Mouse (Mus musculus) thymus, adult 2 months (tissue): ENCODE measurements around the gene Prkrip1. TPM values are rescaled to one million over a fixed set of nuclear protein-coding genes. Genes with fewer than 3 reads are reported as not detected.
A peak's percentile ranks its signal among the peaks of the same experiment; 100 is the strongest.

Experiments
- DNase-seq: peaks from one replicate; pipeline ENCODE4 v3.0.0; 2021
- H3K27ac ChIP-seq: fragments of 200-500 bp; 2 replicates; pipeline ENCODE4 v1.5.1; 2012; ENCODE audit warnings: low read length, control low read depth; ENCODE audit not compliant: control insufficient read depth, insufficient read depth
- H3K27me3 ChIP-seq: fragments of 200-500 bp; 2 replicates; pipeline ENCODE4 v1.6.1; 2012; ENCODE audit warnings: mild to moderate bottlenecking, low read length, moderate library complexity, mixed read lengths; ENCODE audit not compliant: control insufficient read depth, insufficient read depth
- H3K36me3 ChIP-seq: fragments of 200-500 bp; 2 replicates; pipeline ENCODE4 v1.6.1; 2012; ENCODE audit warnings: mild to moderate bottlenecking, low read length, moderate library complexity; ENCODE audit not compliant: control insufficient read depth, insufficient read depth
- H3K4me1 ChIP-seq: fragments of 200-500 bp; replicated peaks from 2 replicates; pipeline ENCODE4 v1.6.1; 2012; ENCODE audit warnings: low read length; ENCODE audit not compliant: control insufficient read depth, insufficient read depth
- H3K4me3 ChIP-seq: fragments of 200-500 bp; 2 replicates; pipeline ENCODE4 v1.5.1; 2012; ENCODE audit warnings: mild to moderate bottlenecking, low read length, control low read depth, moderate library complexity; ENCODE audit not compliant: control insufficient read depth, insufficient read depth
- CTCF ChIP-seq: fragments of 200-500 bp; IDR thresholded peaks from 2 replicates; pipeline ENCODE4 v1.5.1; 2012; ENCODE audit warnings: mild to moderate bottlenecking, control low read depth, low read length, moderate library complexity, borderline replicate concordance; ENCODE audit not compliant: control insufficient read depth, poor library complexity, insufficient read depth; ENCODE audit errors: extremely low read depth
- POLR2A ChIP-seq: fragments of 200-500 bp; IDR thresholded peaks from 2 replicates; pipeline ENCODE4 v1.6.1; 2012; ENCODE audit warnings: mild to moderate bottlenecking, low read length, control low read depth, moderate library complexity; ENCODE audit not compliant: control insufficient read depth, poor library complexity, insufficient read depth; ENCODE audit errors: extremely low read depth
- WGBS: fragments of 180-500 bp; shearing (Covaris S2); methylation state at CpG from one replicate; pipeline ENCODE4 v1.1.7; 2018; 5-methylcytosine and 5-hydroxymethylcytosine counted together
- polyA plus RNA-seq: library from polyadenylated mRNA; depleted of rRNA; stranded (reverse); fragments of >200 nt; gene quantifications from 2 replicates; pipeline ENCODE4 v1.2.3, GENCODE M21; 2012

Prkrip1 gene
- polyA plus RNA-seq, 1 experiment, result 20.7 TPM

DNA sequence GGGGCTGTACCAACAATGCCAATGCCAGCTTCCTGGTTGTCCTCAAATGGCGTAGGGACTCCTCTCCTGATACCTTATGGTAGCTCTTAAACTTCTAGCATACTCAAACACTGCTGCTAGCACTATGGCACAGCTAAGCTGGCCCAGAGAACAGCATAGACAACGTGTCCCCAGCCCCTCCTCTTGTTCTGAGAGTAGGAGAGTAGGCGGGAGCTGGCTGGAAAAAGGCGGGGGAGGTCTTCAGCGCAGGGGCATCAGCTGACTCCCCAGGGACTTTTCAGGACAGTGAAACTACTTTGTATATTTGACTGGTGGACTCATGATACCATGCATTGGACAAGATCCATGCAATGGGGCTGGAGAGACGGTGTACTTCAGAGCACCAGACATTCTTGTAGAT is 16.7 kb downstream of the Prkrip1 start:
- 93% methylated on average over 6 of the region's 6 CpGs for WGBS
- Histone ChIP-seq H3K36me3 (peaks cover 37% of the 10 kb centered on the region), H3K4me3 (no peak overlapping the region), H3K27ac (no peak overlapping the region), H3K27me3 (no peaks in the 10 kb centered on the region), H3K4me1 (no peaks in the 10 kb centered on the region)
- no peak for DNase-seq
- TF ChIP-seq POLR2A, result no peak

DNA sequence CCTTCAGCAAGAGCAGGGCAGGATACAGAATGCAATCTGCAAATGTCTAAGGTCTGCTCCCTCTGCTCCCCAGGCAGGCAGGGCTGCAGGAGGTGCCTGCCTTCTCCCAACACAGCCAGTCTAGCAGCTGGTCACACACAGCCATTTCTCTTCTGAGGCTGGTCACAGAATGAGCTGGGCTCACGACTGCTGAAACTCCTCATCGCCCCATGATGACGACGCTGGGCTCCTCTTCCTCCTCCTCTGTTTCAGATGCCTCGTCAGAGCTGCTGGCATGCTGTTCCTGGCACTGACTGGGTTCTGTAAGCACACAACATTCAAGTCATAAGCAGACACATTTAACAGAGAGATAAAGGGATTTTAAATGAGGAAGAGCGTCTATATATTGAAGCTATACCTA is 17.6 kb downstream of the Prkrip1 start:
- DNase-seq, result no peak
- WGBS, result 97% methylated on average over 6 of the region's 6 CpGs
- peaks cover 37% of the 10 kb centered on the region for H3K36me3 ChIP-seq
- no peaks in the 10 kb centered on the region for H3K4me1 ChIP-seq
- no peaks in the 10 kb centered on the region for H3K27me3 ChIP-seq
- H3K4me3 ChIP-seq, result no peak overlapping the region
- no peak overlapping the region for H3K27ac ChIP-seq
- TF ChIP-seq POLR2A, result no peak
- TF ChIP-seq CTCF, result no peak

DNA sequence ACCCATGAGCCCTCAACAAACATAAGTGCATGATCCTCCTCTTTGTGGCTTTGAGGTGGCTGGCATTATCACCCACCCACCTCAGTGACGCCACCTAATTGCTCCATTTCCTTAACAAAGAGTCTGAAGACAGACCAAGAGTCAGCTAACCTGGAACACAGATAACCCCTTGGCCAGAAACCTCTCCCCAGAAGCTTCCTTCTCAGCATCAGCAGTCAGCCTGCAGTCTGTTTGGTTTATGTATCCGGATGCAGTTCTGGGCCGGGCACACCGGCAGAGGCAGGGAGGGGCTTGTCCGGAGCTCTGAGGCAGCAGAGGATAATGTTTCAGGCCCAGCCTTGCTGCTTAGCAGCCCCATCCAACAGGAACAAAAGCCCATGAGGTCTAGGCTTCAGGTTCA is 19.2 kb downstream of the Prkrip1 start:
- TF ChIP-seq CTCF, result no peak
- TF ChIP-seq POLR2A, result no peak
- no peaks in the 10 kb centered on the region for H3K27me3 ChIP-seq
- no peak for DNase-seq
- H3K4me1 ChIP-seq, result no peaks in the 10 kb centered on the region
- 87% methylated on average over 5 of the region's 5 CpGs for WGBS
- H3K4me3 ChIP-seq, result no peak overlapping the region
- no peak overlapping the region for H3K27ac ChIP-seq
- peaks cover 34% of the 10 kb centered on the region for H3K36me3 ChIP-seq

DNA sequence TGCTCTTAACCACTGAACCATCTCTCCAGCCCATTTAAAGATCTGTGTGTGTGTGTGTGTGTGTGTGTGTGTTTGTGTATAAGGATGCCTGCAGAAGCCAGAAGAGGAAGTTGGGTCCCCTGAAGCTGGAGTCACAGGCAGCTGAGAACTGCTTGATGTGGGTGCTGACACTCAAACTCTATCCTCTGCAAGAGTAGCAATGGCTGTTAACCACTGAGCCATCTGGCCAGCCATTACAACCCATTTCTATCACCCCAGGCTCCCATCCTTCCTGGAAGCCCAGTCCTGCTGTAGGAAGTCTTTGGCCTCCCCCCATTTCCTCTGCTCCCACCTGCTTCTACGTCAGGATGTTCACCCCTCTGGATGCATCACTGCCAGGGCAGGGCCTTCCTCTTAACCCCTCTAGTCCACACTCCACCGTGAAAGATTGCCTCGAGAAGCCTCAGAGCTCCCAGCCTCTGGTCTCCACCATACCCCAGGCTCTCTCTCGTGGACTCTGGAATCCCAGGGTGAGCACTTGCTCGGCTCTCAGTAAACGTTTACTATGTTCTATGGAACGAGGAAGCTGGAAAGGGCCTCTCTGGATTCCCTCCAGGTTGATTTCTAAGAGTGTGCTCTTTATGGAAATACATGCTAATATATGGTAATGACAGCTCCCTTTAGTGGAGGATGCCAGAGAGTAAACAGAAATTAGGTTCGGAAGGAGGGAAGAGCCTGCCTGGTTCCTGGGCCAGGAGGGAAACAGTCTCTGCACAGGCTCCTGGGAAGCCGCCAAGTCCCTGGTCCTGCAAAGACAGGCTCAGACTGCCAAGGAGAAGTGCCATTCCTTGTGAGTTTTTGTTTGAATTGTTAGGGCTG is 24.9 kb downstream of the Prkrip1 start:
- peak overlapping the region; percentile 86 for H3K27ac ChIP-seq
- no peak for TF ChIP-seq POLR2A
- TF ChIP-seq CTCF, result no peak
- no peaks in the 10 kb centered on the region for H3K36me3 ChIP-seq
- H3K27me3 ChIP-seq, result no peaks in the 10 kb centered on the region
- H3K4me1 ChIP-seq, result peaks cover 37% of the 10 kb centered on the region
- 44% methylated on average over 9 of the region's 9 CpGs for WGBS
- H3K4me3 ChIP-seq, result no peak overlapping the region
- DNase-seq, result peak; percentile 53

DNA sequence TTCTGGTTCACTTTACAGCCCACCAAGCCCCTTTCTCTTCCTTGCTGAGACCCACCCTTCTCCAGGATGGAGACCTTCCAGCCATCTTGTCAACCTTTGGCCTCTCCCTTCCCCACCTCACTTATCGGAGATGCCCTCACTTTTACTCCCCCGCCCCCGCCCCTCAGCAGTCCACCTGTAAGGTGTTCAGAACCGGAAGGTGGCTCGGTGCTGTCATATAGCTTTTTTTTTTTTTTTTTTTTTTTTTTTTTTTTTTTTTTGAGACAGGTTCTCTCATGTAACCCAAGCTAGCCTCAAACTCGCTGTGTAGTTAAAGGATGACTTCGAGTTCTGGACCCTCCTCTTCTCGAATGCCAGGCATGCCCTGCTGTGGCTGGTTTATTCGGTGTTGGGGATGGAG is 25.8 kb downstream of the Prkrip1 start:
- Histone ChIP-seq H3K4me3 (no peak overlapping the region), H3K36me3 (peaks cover 4% of the 10 kb centered on the region; the same call in 1 of the 2 replicates), H3K27me3 (no peaks in the 10 kb centered on the region), H3K4me1 (peaks cover 40% of the 10 kb centered on the region), H3K27ac (0 out of 2 replicates have a peak overlapping the region, but pooled peaks have one; percentile 21)
- no peak for DNase-seq
- 80% methylated on average over 9 of the region's 9 CpGs for WGBS
- no peak for TF ChIP-seq CTCF
- no peak for TF ChIP-seq POLR2A

DNA sequence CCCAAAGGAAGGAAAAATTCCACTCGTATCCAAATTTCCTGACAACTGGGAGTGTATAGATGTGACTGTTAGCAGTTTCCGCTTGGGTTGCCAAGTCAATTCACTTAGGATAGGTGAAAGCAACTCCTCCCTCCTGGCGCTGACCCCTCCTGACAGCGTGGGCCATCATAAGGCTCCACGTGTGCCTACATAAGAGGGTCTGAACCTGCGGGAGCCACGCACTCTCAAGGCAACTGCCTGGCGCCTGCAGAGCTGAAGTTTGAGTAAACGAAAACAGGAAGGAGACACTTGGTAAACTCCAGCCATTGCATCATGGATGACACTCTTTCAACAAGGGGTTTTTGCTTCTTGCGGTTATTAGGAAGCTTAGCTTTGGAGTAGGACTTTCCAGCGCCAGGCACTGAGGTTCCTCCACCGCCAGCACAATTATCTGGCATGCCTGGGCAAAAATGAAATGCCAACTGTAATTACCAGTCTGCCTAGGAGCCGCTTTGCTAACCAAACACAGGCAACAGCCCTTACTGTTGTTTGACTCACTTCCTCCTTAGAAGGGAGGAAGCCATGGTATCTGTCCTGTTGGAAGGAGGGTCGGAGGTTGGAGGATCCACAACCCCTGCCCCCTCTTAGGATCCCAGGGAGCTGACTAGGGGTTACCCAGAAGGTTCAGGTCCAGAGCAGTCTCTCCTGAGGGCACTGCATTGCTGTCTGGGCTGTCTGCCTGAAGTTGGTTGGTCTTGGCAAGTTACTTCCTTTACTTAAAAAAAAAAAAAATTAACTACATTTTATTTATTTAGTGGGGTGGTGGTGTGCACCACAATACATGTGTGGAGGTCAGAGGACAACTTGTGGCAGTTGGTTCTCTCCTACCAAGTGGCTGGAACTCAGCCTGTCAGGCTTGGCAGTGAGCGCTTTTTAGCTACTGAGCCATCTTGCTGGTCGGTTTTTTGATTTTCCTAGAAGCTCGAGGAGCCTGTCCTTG is 27.1 kb downstream of the Prkrip1 start:
- Histone ChIP-seq H3K27ac (peak overlapping the region; percentile 97), H3K27me3 (no peaks in the 10 kb centered on the region), H3K4me1 (peaks cover 44% of the 10 kb centered on the region), H3K4me3 (peak overlapping the region; percentile 90), H3K36me3 (peaks cover 11% of the 10 kb centered on the region; the same call in 1 of the 2 replicates)
- TF ChIP-seq CTCF, result no peak
- no peak for TF ChIP-seq POLR2A
- 16% methylated on average over 17 of the region's 17 CpGs for WGBS
- peak; percentile 37 for DNase-seq
